Mouse (Mus musculus) kidney, postnatal 0 days (tissue): ENCODE results near the gene Cd47. TPM values are rescaled to one million over a fixed set of nuclear protein-coding genes. Genes with fewer than 3 reads are reported as not detected.
A peak's percentile ranks its signal among the peaks of the same experiment; 100 is the strongest.

ENCODE experiments used
- ATAC-seq: fragments of 200-750 bp; cut with Nextera tagmentation; replicated peaks from 2 replicates; pipeline ENCODE4 v1.8.0; 2017; ENCODE audit warnings: low read depth, moderate number of reproducible peaks, moderate TSS enrichment, moderate library complexity; ENCODE audit not compliant: low FRiP score
- DNase-seq: peaks from one replicate; pipeline ENCODE4 v3.0.0-alpha.2; 2016; ENCODE audit warnings: low spot score
- H3K27ac ChIP-seq: fragments of 300-500 bp; sonication (generic); 2 replicates; pipeline ENCODE4 v1.5.1; 2014; ENCODE audit warnings: mild to moderate bottlenecking
- H3K27me3 ChIP-seq: fragments of 300-500 bp; sonication (generic); 2 replicates; pipeline ENCODE4 v1.6.1; 2014; ENCODE audit warnings: low read length, mixed read lengths; ENCODE audit not compliant: insufficient read depth
- H3K36me3 ChIP-seq: fragments of 300-500 bp; sonication (generic); 2 replicates; pipeline ENCODE4 v1.6.1; 2014; ENCODE audit warnings: low read length, mixed read lengths; ENCODE audit not compliant: insufficient read depth
- H3K4me1 ChIP-seq: fragments of 300-500 bp; sonication (generic); replicated peaks from 2 replicates; pipeline ENCODE4 v1.6.1; 2014; ENCODE audit warnings: antibody characterized with exemption, low read length, mixed read lengths; ENCODE audit not compliant: insufficient read depth
- H3K4me2 ChIP-seq: fragments of 300-500 bp; sonication (generic); 2 replicates; pipeline ENCODE4 v1.6.1; 2014; ENCODE audit warnings: mild to moderate bottlenecking, low read length, moderate library complexity, mixed read lengths
- H3K4me3 ChIP-seq: fragments of 300-500 bp; sonication (generic); replicated peaks from 2 replicates; pipeline ENCODE4 v1.5.1; 2014; ENCODE audit warnings: low read depth, low read length
- H3K9ac ChIP-seq: fragments of 300-500 bp; sonication (generic); 2 replicates; pipeline ENCODE4 v1.6.1; 2014; ENCODE audit warnings: low read depth, low read length
- H3K9me3 ChIP-seq: fragments of 300-500 bp; sonication (generic); replicated peaks from 2 replicates; pipeline ENCODE4 v1.6.1; 2016; ENCODE audit warnings: low read length, inconsistent platforms, mixed read lengths
- CTCF ChIP-seq: IDR thresholded peaks from 2 replicates; pipeline ENCODE4 v1.5.1; 2016; ENCODE audit warnings: antibody characterized with exemption, low read depth, mild to moderate bottlenecking, moderate library complexity
- WGBS: fragments of 180-500 bp; shearing (Covaris S2); extraction: QIAGEN DNeasy Blood & Tissue Kit; methylation state at CpG from one replicate; pipeline ENCODE4 v1.1.7; 2014; 5-methylcytosine and 5-hydroxymethylcytosine counted together
- polyA plus RNA-seq: library from polyadenylated mRNA; unstranded; fragments of >200 nt; fragmentation: Nextera tagmentation; extraction: Ambion mirVana; gene quantifications from 2 replicates; pipeline ENCODE4 v1.2.1, GENCODE M21; 2015

Gene Cd47
- polyA plus RNA-seq, 1 experiment from 2014 or later = 95.6 TPM

DNA sequence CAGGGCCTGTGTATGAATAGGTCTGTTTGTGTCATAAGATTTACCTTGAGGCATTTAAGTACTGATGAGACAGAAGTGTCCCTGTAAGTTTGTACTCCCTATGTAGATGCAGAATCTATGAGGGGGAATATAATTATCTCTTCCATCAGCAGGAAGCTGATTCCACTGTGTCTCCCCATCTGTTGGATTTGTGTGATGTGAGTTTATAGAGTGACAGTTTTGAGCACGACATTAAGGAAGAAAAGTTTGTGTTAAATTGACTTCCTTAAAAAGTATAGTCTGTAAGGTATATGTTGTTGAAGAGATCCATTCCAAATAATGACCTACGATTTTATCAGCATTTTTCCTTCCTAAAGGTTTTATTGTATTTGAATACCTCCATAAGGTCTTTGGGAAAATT is 106.6 kb downstream of the Cd47 start:
- 78% methylated on average over 2 of the region's 2 CpGs for WGBS

DNA sequence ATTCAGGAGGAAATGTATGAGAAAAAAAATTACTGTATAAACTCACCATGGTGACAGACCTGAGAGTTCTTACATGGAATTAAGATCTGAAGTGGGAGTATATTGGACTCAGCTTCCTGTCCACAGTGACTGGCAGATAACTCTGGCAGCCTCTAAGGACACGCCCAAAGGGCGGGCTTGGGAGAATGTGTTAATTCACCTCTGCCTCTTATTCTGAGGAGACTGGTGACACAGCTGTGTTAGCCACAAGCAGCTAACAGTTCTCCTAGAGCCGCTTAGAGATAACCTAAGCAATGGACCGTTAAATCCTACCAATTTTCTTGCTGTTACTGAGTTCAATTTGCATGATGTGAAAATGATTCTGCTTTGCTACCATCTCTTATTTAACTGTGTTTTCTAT is 107.0 kb downstream of the Cd47 start:
- H3K27me3 ChIP-seq = no peaks in the 10 kb centered on the region
- H3K27ac ChIP-seq = no peak overlapping the region
- TF ChIP-seq CTCF = no peak
- H3K36me3 ChIP-seq = no peaks in the 10 kb centered on the region
- H3K4me2 ChIP-seq = no peak overlapping the region
- no peak for ATAC-seq
- no peaks in the 10 kb centered on the region for H3K9me3 ChIP-seq
- no peak overlapping the region for H3K9ac ChIP-seq
- DNase-seq = peak; percentile 25
- 0 out of 2 replicates have a peak, but pooled peaks cover 9% of the 10 kb centered on the region for H3K4me1 ChIP-seq
- H3K4me3 ChIP-seq = no peak overlapping the region
- WGBS = 32% methylated on average over 4 of the region's 4 CpGs

More for the DNA sequence above, 106.6 kb downstream of the Cd47 start:
- no peak overlapping the region for H3K4me2 ChIP-seq
- H3K9me3 ChIP-seq = no peaks in the 10 kb centered on the region
- DNase-seq = no peak
- no peaks in the 10 kb centered on the region for H3K27me3 ChIP-seq
- no peaks in the 10 kb centered on the region for H3K36me3 ChIP-seq
- no peak for TF ChIP-seq CTCF
- no peak overlapping the region for H3K27ac ChIP-seq
- no peak overlapping the region for H3K4me3 ChIP-seq
- 0 out of 2 replicates have a peak, but pooled peaks cover 9% of the 10 kb centered on the region for H3K4me1 ChIP-seq
- H3K9ac ChIP-seq = no peak overlapping the region
- ATAC-seq = no peak

DNA sequence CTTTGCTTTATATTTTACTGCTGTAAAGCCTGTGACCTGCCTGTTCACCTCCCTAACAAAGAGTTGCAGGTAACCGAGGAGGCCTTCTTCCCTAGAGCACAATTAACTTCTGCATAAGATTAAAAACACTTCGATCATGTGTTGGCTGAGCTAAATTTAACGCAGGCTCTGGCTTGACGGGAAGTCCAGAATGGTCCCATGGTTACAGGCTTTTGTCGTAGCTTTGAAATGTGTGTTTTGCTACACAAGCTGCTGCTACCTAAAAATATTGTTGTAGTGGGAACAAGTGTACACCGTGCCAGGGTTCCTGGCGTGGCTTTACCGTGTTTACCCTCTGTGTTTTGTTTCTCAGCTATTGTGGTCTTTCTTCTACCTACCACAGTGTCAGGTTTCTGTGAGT is 109.2 kb downstream of the Cd47 start:
- no peaks in the 10 kb centered on the region for H3K27me3 ChIP-seq
- H3K9me3 ChIP-seq = no peaks in the 10 kb centered on the region
- 57% methylated on average over 8 of the region's 8 CpGs for WGBS
- TF ChIP-seq CTCF = no peak
- no peak overlapping the region for H3K4me3 ChIP-seq
- 0 out of 2 replicates have a peak, but pooled peaks cover 9% of the 10 kb centered on the region for H3K4me1 ChIP-seq
- H3K36me3 ChIP-seq = no peaks in the 10 kb centered on the region
- ATAC-seq (no peak), DNase-seq (no peak)
- H3K4me2 ChIP-seq = no peak overlapping the region
- no peak overlapping the region for H3K9ac ChIP-seq
- H3K27ac ChIP-seq = no peak overlapping the region

DNA sequence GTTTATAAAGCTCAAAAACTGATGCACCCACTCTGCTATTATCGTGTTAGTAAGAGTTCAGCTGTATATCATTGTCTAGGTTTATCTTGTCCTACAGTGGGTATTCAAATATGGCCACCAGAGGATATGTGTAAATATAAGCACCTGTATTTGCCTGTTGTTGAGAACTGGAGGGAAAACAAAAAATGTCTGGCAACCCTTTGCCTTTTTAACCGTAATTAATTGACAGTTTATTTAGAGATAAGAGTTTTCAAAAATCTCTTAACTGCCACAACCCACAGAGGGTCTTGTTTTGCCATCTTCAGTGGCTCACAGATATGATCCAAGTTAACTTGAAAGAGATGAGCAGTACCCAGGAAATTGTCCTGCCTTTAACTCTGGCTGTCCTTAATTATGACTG is 113.8 kb downstream of the Cd47 start:
- no peaks in the 10 kb centered on the region for H3K27me3 ChIP-seq
- DNase-seq (no peak), ATAC-seq (no peak)
- H3K4me3 ChIP-seq = no peak overlapping the region
- 86% methylated on average over 2 of the region's 2 CpGs for WGBS
- H3K4me1 ChIP-seq = no peaks in the 10 kb centered on the region
- TF ChIP-seq CTCF = no peak
- H3K4me2 ChIP-seq = no peak overlapping the region
- H3K27ac ChIP-seq = no peak overlapping the region
- no peak overlapping the region for H3K9ac ChIP-seq
- H3K9me3 ChIP-seq = no peaks in the 10 kb centered on the region
- H3K36me3 ChIP-seq = no peaks in the 10 kb centered on the region

DNA sequence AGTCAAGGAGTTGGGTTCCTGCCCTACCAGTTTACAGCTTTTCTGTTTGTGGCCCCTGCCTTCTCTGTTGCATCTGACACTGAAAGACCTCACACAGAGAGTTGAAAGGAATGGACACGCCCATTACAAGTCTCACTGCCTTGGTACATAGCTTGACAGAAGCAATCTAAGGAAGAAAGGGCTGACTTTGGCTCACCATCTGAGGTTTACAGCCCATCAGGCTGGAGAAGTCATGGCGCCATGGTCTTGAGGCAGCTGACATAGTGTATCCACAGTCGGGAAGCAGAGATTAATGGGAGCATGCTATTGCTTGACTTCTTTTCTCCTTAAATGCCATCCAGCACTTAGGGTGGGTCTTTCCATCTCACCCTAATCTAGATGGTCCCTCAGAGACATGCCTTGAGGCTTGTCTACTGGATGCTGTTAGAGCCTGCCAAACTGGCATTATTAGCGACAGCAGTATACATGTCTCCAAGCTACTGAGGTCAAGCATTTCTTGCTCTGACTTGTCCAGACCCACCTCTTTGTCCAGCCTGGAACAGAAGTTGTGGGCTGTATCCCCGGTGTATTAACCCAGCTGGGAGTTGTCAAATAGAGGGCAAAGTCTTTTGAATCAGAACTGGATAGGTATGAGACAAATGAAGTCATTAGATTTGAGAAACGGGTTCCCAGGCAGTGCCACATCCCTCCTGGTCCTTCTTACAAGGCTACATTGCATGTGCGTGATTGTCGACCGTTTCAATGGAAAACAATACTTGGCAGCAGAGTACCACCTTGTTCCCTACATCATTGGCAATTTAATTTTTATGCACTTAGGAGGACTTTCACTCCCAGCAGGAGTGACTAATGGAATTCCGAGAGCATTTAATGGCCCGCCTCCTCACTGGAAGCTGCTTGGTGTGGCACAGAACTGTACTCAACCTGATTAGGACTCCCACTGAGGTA is 115.5 kb downstream of the Cd47 start:
- WGBS = 82% methylated on average over 11 of the region's 11 CpGs
- H3K36me3 ChIP-seq = no peaks in the 10 kb centered on the region
- no peak for ATAC-seq

DNA sequence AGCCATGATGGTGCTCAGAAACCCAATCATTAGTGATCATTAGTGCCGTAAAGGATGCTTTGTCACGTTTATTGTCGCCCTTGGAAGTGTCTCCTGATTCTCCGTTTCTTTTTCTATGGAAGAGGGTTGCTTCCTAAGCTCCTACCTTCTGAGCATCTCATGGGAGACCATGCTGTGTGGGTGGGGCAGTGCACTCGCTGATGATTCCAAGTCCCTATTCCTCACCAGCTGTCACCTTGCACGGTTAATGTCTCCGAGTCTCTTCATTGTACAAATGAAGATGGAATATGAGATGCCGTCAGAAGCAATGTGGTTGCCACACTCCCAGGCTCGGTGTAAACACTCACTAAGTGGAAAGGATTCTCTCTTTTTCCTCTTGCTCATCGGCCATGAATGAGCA is 119.9 kb downstream of the Cd47 start:
- ATAC-seq (no peak), DNase-seq (no peak)
- no peaks in the 10 kb centered on the region for H3K27me3 ChIP-seq
- no peak overlapping the region for H3K4me3 ChIP-seq
- no peaks in the 10 kb centered on the region for H3K36me3 ChIP-seq
- no peak overlapping the region for H3K9ac ChIP-seq
- no peak overlapping the region for H3K4me2 ChIP-seq
- 79% methylated on average over 10 of the region's 10 CpGs for WGBS
- H3K4me1 ChIP-seq = no peaks in the 10 kb centered on the region
- TF ChIP-seq CTCF = no peak
- H3K27ac ChIP-seq = no peak overlapping the region
- H3K9me3 ChIP-seq = no peaks in the 10 kb centered on the region

More for the DNA sequence above, 115.5 kb downstream of the Cd47 start:
- H3K4me3 ChIP-seq = no peak overlapping the region
- DNase-seq = no peak
- no peak overlapping the region for H3K4me2 ChIP-seq
- no peak overlapping the region for H3K9ac ChIP-seq
- no peaks in the 10 kb centered on the region for H3K9me3 ChIP-seq
- no peak for TF ChIP-seq CTCF
- no peak overlapping the region for H3K27ac ChIP-seq
- H3K4me1 ChIP-seq = no peaks in the 10 kb centered on the region
- H3K27me3 ChIP-seq = no peaks in the 10 kb centered on the region
